Mouse (Mus musculus) small intestine, adult 2 months (tissue): ENCODE measurements around the gene Smg1. TPM values are rescaled to one million over a fixed set of nuclear protein-coding genes. Genes with fewer than 3 reads are reported as not detected.

Source experiments
- H3K27ac ChIP-seq: fragments of 200-500 bp; 2 replicates; pipeline ENCODE4 v1.5.1; 2012; ENCODE audit warnings: low read depth, low read length, control low read depth, inconsistent platforms; ENCODE audit not compliant: insufficient read depth
- H3K27me3 ChIP-seq: fragments of 200-500 bp; 2 replicates; pipeline ENCODE4 v1.6.1; 2012; ENCODE audit warnings: mild to moderate bottlenecking, moderate library complexity, low read length, inconsistent platforms; ENCODE audit not compliant: control insufficient read depth, insufficient read depth
- H3K36me3 ChIP-seq: fragments of 200-500 bp; 2 replicates; pipeline ENCODE4 v1.6.1; 2012; ENCODE audit warnings: mild to moderate bottlenecking, low read length, control low read depth, inconsistent platforms; ENCODE audit not compliant: control insufficient read depth, insufficient read depth
- H3K4me1 ChIP-seq: fragments of 200-500 bp; 2 replicates; pipeline ENCODE4 v1.6.1; 2012; ENCODE audit warnings: low read length, inconsistent platforms, mixed read lengths; ENCODE audit not compliant: control insufficient read depth, insufficient read depth, insufficient read length
- H3K4me3 ChIP-seq: fragments of 200-500 bp; 2 replicates; pipeline ENCODE4 v1.5.1; 2012; ENCODE audit warnings: low read depth, mild to moderate bottlenecking, control low read depth, inconsistent platforms, low read length, moderate library complexity
- CTCF ChIP-seq: fragments of 200-500 bp; IDR thresholded peaks from 2 replicates; pipeline ENCODE4 v1.5.1; 2012; ENCODE audit warnings: low read depth, mild to moderate bottlenecking, control low read depth, inconsistent platforms, low read length, moderate library complexity, mixed read lengths; ENCODE audit not compliant: insufficient replicate concordance, insufficient read length; ENCODE audit errors: extremely low read depth
- POLR2A ChIP-seq: fragments of 200-500 bp; IDR thresholded peaks from 2 replicates; pipeline ENCODE4 v1.6.1; 2012; ENCODE audit warnings: low read depth, mild to moderate bottlenecking, control low read depth, inconsistent platforms, low read length, moderate library complexity
- WGBS: fragments of 180-500 bp; shearing (Covaris S2); methylation state at CpG from one replicate; pipeline ENCODE4 v1.1.7; 2018; 5-methylcytosine and 5-hydroxymethylcytosine counted together
- polyA plus RNA-seq: library from polyadenylated mRNA; depleted of rRNA; stranded (reverse); fragments of >200 nt; gene quantifications from 2 replicates; pipeline ENCODE4 v1.2.3, GENCODE M21; 2012

Gene Smg1
- polyA plus RNA-seq, 1 experiment, result 38.3 TPM

DNA sequence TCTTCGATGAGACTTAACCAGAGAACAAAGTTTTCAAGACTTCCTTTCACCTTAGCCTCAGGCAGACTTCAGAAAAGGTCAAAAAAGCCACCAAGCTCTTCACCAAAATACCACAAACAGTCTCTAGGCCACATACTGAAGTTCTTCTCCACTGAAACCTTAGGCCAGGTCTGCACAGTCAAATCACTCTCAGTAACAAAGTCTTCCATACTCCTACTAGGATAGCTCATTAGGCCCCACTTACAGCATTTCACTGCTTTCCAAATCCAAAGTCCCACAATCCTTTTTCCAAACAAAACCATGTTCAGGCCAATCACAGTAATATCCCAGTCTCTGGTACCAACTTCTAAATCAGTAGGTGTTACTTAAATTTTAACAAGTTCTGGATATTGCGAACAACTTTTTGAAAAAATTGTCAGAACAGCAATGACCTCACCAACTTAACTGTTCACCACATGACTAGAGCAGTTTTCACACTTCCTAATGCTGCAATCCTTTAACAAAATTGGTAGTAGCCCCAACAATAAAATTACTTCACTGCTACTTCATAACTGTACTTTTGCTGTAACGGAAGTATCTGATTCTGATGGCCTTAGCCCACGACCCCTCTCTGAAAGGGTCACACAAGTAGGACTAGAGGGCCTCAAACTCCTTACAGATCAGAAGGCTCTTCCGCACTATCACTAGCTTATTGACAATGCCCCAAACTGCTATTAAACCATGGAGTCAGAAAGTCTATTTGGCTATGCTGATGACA lies 129.8 kb downstream of the Smg1 start:
- WGBS, result 47% methylated on average over 5 of the region's 5 CpGs
- Histone ChIP-seq H3K4me1 (peaks cover 19% of the 10 kb centered on the region; the same call in 1 of the 2 replicates), H3K36me3 (peaks cover 59% of the 10 kb centered on the region), H3K4me3 (no peak overlapping the region), H3K27me3 (no peaks in the 10 kb centered on the region), H3K27ac (no peak overlapping the region)
- TF ChIP-seq CTCF (no peak), POLR2A (no peak)

- 47% methylated on average over 3 of the region's 3 CpGs for WGBS
- Histone ChIP-seq H3K4me3 (no peak overlapping the region), H3K4me1 (peaks cover 19% of the 10 kb centered on the region; the same call in 1 of the 2 replicates), H3K27ac (no peak overlapping the region), H3K27me3 (no peaks in the 10 kb centered on the region), H3K36me3 (peaks cover 73% of the 10 kb centered on the region)
- TF ChIP-seq CTCF, result no peak
- TF ChIP-seq POLR2A, result no peak
Measured at GRCm38 (mm10) chr7:118111128-118111527, 132.3 kb downstream of the Smg1 start.

DNA sequence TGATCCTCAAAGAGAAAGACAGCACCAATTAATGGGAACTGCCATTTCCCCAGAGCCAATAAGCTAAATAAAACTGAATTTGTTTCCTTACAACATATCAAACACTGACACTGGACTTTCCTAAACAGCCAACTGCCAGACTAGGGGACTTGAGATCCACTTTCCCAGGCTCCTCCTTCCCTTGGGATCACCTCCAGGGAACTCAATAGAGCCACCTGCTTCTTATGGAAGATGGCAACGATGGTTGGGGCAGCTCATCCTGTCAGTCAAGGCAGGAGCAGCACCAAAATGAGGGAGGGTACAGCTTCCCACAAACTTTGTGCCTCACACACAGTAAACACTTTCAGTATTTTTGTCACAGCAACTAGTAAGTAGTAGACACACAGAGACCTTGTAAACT lies 135.8 kb downstream of the Smg1 start:
- H3K27ac ChIP-seq, result no peak overlapping the region
- TF ChIP-seq POLR2A (no peak), CTCF (no peak)
- no peak overlapping the region for H3K4me3 ChIP-seq
- no peaks in the 10 kb centered on the region for H3K27me3 ChIP-seq
- 20% methylated on average over 1 of the region's 1 CpGs for WGBS
- H3K4me1 ChIP-seq, result peaks cover 13% of the 10 kb centered on the region
- peaks cover 61% of the 10 kb centered on the region for H3K36me3 ChIP-seq

DNA sequence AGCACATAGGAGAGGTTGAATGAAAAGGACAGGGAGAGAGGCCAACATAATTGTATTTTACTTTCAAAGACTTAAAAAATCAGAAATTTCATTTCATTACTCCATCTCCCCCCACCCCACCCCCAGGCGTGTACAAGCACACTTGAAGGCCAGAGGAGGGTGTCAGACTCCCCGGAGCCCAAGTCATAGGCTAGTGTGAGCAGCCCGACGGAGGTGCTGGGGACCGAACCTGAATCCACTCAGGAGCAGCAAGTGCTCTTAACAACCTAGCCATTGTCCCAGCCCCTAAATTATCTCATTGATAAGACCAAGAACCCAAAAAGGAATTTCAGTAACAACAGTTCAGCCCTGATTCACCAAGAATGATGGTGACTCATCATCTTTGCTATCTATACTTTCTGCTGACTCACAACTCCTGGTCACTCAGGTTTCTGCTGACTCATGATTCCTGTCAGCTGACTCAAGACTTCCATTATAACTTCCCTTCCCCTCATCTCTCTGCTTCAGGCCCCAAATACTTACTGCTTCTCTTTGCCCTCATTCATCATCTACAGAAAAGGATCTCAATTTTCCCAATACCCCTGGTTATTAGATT lies 138.9 kb downstream of the Smg1 start:
- no peaks in the 10 kb centered on the region for H3K27me3 ChIP-seq
- 66% methylated on average over 5 of the region's 5 CpGs for WGBS
- no peak for TF ChIP-seq CTCF
- no peak for TF ChIP-seq POLR2A
- H3K36me3 ChIP-seq, result peaks cover 36% of the 10 kb centered on the region
- peaks cover 2% of the 10 kb centered on the region; the same call in 1 of the 2 replicates for H3K4me1 ChIP-seq
- no peak overlapping the region for H3K27ac ChIP-seq
- no peak overlapping the region for H3K4me3 ChIP-seq

DNA sequence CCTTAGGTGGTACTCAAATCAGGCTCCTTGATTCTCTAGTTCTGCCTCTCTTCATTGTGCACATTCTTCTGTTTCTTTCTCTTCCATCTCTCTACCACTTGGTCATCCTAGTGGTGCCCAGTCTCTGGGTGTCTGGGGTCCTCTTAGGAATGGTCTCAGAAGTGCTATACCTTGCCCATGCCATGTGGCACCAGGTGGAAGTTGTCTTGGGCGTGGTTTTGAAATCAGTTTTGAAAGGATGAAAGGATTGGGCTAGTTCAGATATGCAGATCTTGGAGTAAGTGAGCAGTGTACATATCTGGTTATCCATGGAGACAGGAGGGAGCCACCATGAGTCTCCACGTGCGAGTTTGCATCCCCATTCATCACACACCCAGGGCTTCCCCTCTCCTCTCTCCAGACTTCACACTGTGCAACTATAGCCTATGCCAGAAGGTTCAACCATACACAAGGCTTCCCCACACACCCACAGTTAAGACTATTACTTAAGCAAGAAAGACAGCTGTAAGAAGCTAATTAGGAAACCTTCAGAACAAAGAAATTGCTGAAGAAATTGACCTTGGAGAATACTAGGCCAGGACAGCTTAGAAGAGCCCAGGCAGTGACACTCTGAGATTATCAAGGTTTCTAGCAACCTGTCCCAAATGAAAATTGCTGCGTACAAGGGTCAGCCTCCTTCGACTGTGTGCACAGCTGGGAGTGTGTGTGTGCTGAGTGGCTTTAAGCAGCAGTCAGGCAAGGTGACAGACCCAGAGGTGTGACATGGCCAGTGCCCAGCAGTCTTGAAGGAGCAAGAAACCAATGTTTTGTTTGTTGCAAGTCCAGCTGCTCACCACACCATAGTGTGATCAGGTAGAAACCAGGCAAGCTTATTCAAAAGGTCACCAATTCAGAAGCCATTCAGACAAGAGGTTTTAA lies 139.7 kb downstream of the Smg1 start:
- Histone ChIP-seq H3K27me3 (no peaks in the 10 kb centered on the region), H3K4me1 (peaks cover 2% of the 10 kb centered on the region; the same call in 1 of the 2 replicates), H3K36me3 (peaks cover 28% of the 10 kb centered on the region), H3K27ac (no peak overlapping the region), H3K4me3 (no peak overlapping the region)
- 28% methylated on average over 5 of the region's 5 CpGs for WGBS
- TF ChIP-seq CTCF (no peak), POLR2A (no peak)

DNA sequence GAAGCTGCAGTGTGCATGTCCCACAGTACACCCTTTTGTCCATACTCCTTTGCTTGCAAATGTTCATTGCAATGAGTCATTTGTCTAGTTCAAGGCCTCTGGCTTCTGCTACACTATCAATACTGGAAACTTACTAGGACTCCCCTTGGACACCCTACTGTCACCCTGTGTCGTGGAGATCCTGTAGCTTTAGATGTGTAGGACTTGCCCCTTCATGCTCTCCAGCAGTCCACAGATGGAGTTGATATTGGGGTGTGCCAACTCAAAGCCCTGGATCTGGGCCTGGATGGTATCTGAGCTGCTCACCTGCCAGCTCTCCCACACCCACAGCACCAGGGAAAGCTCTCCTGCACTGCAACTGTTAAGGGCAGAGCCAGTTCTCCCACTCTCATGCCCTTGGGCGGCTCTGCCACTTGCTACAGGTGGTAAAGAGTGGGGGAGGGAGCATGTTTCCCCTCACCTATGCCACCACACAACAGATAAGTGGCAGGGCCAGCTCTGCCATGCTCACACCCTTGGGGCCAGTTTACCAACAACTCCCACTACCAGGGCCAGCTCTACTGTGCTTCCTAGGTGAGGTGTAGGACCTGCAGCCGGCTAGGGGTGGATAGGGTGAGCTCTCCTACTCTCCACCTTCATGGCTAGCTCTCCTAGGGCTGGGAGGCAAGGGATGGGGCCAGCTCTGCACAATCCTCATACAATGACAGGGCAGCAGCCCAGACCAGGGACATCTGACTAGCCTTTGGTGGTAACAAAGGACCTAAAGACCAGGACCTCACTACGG lies 140.6 kb downstream of the Smg1 start:
- TF ChIP-seq CTCF (no peak), POLR2A (no peak)
- Histone ChIP-seq H3K27ac (no peak overlapping the region), H3K4me1 (peaks cover 2% of the 10 kb centered on the region; the same call in 1 of the 2 replicates), H3K27me3 (no peaks in the 10 kb centered on the region), H3K4me3 (no peak overlapping the region), H3K36me3 (peaks cover 19% of the 10 kb centered on the region)
- WGBS, result 44% methylated on average over 4 of the region's 4 CpGs
